Mouse (Mus musculus): ENCODE measurements around the gene Aph1a.

GRCm38 (mm10) chr3:95905146-95905939 lies 11.6 kb downstream of the Aph1a start:
- TF ChIP-seq POLR2A (IDR thresholded peaks at IDR 0.05; ENCODE audit: low read depth, low read length), result no peak
- TF ChIP-seq CTCF (conservative IDR thresholded peaks at IDR 0.05; ENCODE audit: insufficient read depth, insufficient read length, low read depth, low read length), result no peak

All from kidney, adult 2 months (tissue).